Mouse (Mus musculus) thymus, adult 2 months (tissue): Measurements from ENCODE around the gene Birc7.

Source experiments
- CTCF ChIP-seq: fragments of 200-500 bp; IDR thresholded peaks from 2 replicates; pipeline ENCODE4 v1.5.1; 2012; ENCODE audit warnings: mild to moderate bottlenecking, control low read depth, low read length, moderate library complexity, borderline replicate concordance; ENCODE audit not compliant: control insufficient read depth, poor library complexity, insufficient read depth; ENCODE audit errors: extremely low read depth
- POLR2A ChIP-seq: fragments of 200-500 bp; IDR thresholded peaks from 2 replicates; pipeline ENCODE4 v1.6.1; 2012; ENCODE audit warnings: mild to moderate bottlenecking, low read length, control low read depth, moderate library complexity; ENCODE audit not compliant: control insufficient read depth, poor library complexity, insufficient read depth; ENCODE audit errors: extremely low read depth

DNA sequence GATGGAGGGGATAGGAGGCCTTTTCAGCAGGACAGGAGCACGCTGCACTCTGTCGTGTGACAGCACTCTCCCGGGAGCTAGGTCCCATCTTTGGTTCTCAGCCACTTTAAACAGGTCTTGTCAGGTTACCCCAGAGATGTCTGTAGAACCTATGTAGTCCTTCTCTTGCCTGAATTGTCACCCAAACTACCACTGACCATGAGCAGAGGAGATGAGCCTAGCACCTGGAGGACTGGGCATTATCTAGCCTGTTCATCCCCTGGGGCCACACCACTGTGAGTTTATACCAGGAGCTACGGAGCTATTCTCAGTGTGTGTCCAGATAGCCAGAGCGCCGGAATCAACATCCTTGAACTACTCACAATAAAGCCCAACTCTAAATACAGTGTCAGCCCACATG is 31.0 kb upstream of the Birc7 start:
- TF ChIP-seq CTCF (no peak), POLR2A (no peak)
